In genomic region chr11:113649353-113650210, GRCm38 (mm10) we compare ENCODE assay signal across 8 mouse cellular contexts. TPM values are rescaled to one million over a fixed set of nuclear protein-coding genes. Genes with fewer than 3 reads are reported as not detected.
DNase-seq lines count a peak whose midpoint lies in the region; ATAC-seq and TF ChIP-seq lines count a peak whose summit lies in the region.

Gene Slc39a11, minus strand, starts transcription at chr11:113650079.

- peak within 1 kb of the TSS; percentile 98 for H3K4me3 ChIP-seq in intestine, postnatal 0 days (ENCODE audit: low read depth, low read length)
- peak within 1 kb of the TSS; percentile 90 for H3K4me3 ChIP-seq in limb, embryonic 13.5 days
- peak within 1 kb of the TSS; percentile 92 for H3K4me3 ChIP-seq in midbrain, embryonic 14.5 days (replicated peaks; ENCODE audit: low read depth, low read length)

- H3K27ac ChIP-seq in intestine, postnatal 0 days (ENCODE audit: low read depth, low read length): peak within 1 kb of the TSS; percentile 92
- H3K27ac ChIP-seq in limb, embryonic 13.5 days: peak within 1 kb of the TSS; percentile 82; the same call in 1 of the 2 replicates
- peak within 1 kb of the TSS; percentile 92 for H3K27ac ChIP-seq in midbrain, embryonic 14.5 days (replicated peaks; ENCODE audit: low read depth, low read length)

- peak within 1 kb of the TSS; percentile 68 for H3K4me2 ChIP-seq in intestine, postnatal 0 days (replicated peaks; ENCODE audit: low read depth)
- peak within 1 kb of the TSS; percentile 68 for H3K4me2 ChIP-seq in limb, embryonic 13.5 days (replicated peaks)
- peak within 1 kb of the TSS; percentile 67 for H3K4me2 ChIP-seq in midbrain, embryonic 14.5 days (ENCODE audit: low read length)

- ATAC-seq in intestine, postnatal 0 days: peak; percentile 64
- peak; percentile 78 for ATAC-seq in limb, embryonic 13.5 days (ENCODE audit: low FRiP score, low read depth)
- peak; percentile 74 for ATAC-seq in midbrain, embryonic 14.5 days (ENCODE audit: low FRiP score, low TSS enrichment)

- H3K9ac ChIP-seq in intestine, postnatal 0 days (ENCODE audit: low read depth, low read length): peak within 1 kb of the TSS; percentile 81
- peak within 1 kb of the TSS; percentile 93 for H3K9ac ChIP-seq in limb, embryonic 13.5 days
- H3K9ac ChIP-seq in midbrain, embryonic 14.5 days (replicated peaks; ENCODE audit: low read length): peak within 1 kb of the TSS; percentile 96

- TF ChIP-seq CTCF in intestine, postnatal 0 days (IDR thresholded peaks at IDR 0.05; ENCODE audit: low read depth): peak; percentile 49

- peaks cover 3% of the 10 kb centered on the region; the same call in 1 of the 2 replicates for H3K4me1 ChIP-seq in intestine, postnatal 0 days (replicated peaks; ENCODE audit: control insufficient read depth, insufficient read depth, low read length)
- peaks cover 51% of the 10 kb centered on the region for H3K4me1 ChIP-seq in limb, embryonic 13.5 days
- H3K4me1 ChIP-seq in midbrain, embryonic 14.5 days (ENCODE audit: control insufficient read depth, insufficient read depth, low read length): peaks cover 9% of the 10 kb centered on the region

- DNase-seq in left cerebral cortex, adult 18-20 months (ENCODE audit: low spot score in 2 of 2): peak; percentile 48 to 72
- no peak for DNase-seq in left cerebral cortex, adult 11 months (ENCODE audit: low spot score)
- peak; percentile 90 for DNase-seq in embryo, embryonic 11 days
- peak; percentile 97 for DNase-seq in heart, adult 11 months
- DNase-seq in midbrain, embryonic 14.5 days: peak; percentile 90
- peak; percentile 75 to 81 for DNase-seq in spleen, postnatal 10 days (ENCODE audit: low spot score in 2 of 2)

- H3K27me3 ChIP-seq in intestine, postnatal 0 days (replicated peaks; ENCODE audit: control insufficient read depth, insufficient read depth, low read length): no peaks in the 10 kb centered on the region
- no peaks in the 10 kb centered on the region for H3K27me3 ChIP-seq in limb, embryonic 13.5 days
- no peaks in the 10 kb centered on the region for H3K27me3 ChIP-seq in midbrain, embryonic 14.5 days (ENCODE audit: control insufficient read depth, insufficient read depth, low read length)

- H3K36me3 ChIP-seq in intestine, postnatal 0 days (ENCODE audit: control insufficient read depth, insufficient read depth): peaks cover 25% of the 10 kb centered on the region
- peaks cover 30% of the 10 kb centered on the region for H3K36me3 ChIP-seq in limb, embryonic 13.5 days
- H3K36me3 ChIP-seq in midbrain, embryonic 14.5 days (ENCODE audit: control insufficient read depth, insufficient read depth, low read length): peaks cover 30% of the 10 kb centered on the region

- H3K9me3 ChIP-seq in intestine, postnatal 0 days (ENCODE audit: control insufficient read depth): no peaks in the 10 kb centered on the region
- 0 out of 2 replicates have a peak, but pooled peaks cover 4% of the 10 kb centered on the region for H3K9me3 ChIP-seq in limb, embryonic 13.5 days
- no peaks in the 10 kb centered on the region for H3K9me3 ChIP-seq in midbrain, embryonic 14.5 days (ENCODE audit: control insufficient read depth, low read length)

- under 1% methylated on average over 75 of the region's 91 CpGs for WGBS in intestine, postnatal 0 days
- WGBS in limb, embryonic 13.5 days: under 1% methylated on average over 85 of the region's 91 CpGs
- WGBS in midbrain, embryonic 14.5 days: under 1% methylated on average over 85 of the region's 91 CpGs

RNA-seq across cellular contexts. Expression of gene Slc39a11, which starts in this region (rescaled TPM):
- 10 to 100 TPM; 13.9 to 15.3 TPM for total RNA-seq in left cerebral cortex, adult 18-20 months (2021)
- 50.7 and 54.7 TPM in 2 replicates for polyA plus RNA-seq in intestine, postnatal 0 days (2015; fragmentation: Nextera tagmentation; extraction: Ambion mirVana)
- 25.9 and 26.4 TPM in 2 replicates for polyA plus RNA-seq in limb, embryonic 13.5 days (2015; fragmentation: Nextera tagmentation; extraction: Ambion mirVana)
- 28.5 and 31.1 TPM in 2 replicates for polyA plus RNA-seq in midbrain, embryonic 14.5 days (2014; fragmentation: Nextera tagmentation; extraction: Ambion mirVana)
